Mouse (Mus musculus) forebrain, postnatal 0 days (tissue): Measurements from ENCODE around the gene Adamtsl3. TPM values are rescaled to one million over a fixed set of nuclear protein-coding genes. Genes with fewer than 3 reads are reported as not detected.

Source experiments
- ATAC-seq: fragments of 200-750 bp; cut with Nextera tagmentation; 2 replicates; pipeline ENCODE4 v1.8.0; 2017; ENCODE audit warnings: mild to moderate bottlenecking, moderate library complexity
- DNase-seq: peaks from one replicate; pipeline ENCODE4 v3.0.0-alpha.2; 2015
- H3K27ac ChIP-seq: fragments of 300-500 bp; sonication (generic); 2 replicates; pipeline ENCODE4 v1.5.1; 2014; ENCODE audit warnings: low read depth, mild to moderate bottlenecking, antibody characterized with exemption, low read length, moderate library complexity, mixed read lengths
- H3K27me3 ChIP-seq: fragments of 300-500 bp; sonication (generic); 2 replicates; pipeline ENCODE4 v1.6.1; 2014; ENCODE audit warnings: mild to moderate bottlenecking, low read length, mixed read lengths; ENCODE audit not compliant: insufficient read depth
- H3K36me3 ChIP-seq: fragments of 300-500 bp; sonication (generic); 2 replicates; pipeline ENCODE4 v1.6.1; 2014; ENCODE audit warnings: mild to moderate bottlenecking, moderate library complexity; ENCODE audit not compliant: insufficient read depth
- H3K4me1 ChIP-seq: fragments of 300-500 bp; sonication (generic); 2 replicates; pipeline ENCODE4 v1.6.1; 2014; ENCODE audit warnings: antibody characterized with exemption; ENCODE audit not compliant: insufficient read depth
- H3K4me2 ChIP-seq: fragments of 300-500 bp; sonication (generic); 2 replicates; pipeline ENCODE4 v1.6.1; 2014; ENCODE audit warnings: low read depth, mild to moderate bottlenecking, moderate library complexity
- H3K4me3 ChIP-seq: fragments of 300-500 bp; sonication (generic); 2 replicates; pipeline ENCODE4 v1.5.1; 2014; ENCODE audit warnings: low read depth, low read length, mixed read lengths
- H3K9ac ChIP-seq: fragments of 300-500 bp; sonication (generic); 2 replicates; pipeline ENCODE4 v1.6.1; 2014; ENCODE audit warnings: mild to moderate bottlenecking
- H3K9me3 ChIP-seq: fragments of 300-500 bp; sonication (generic); 2 replicates; pipeline ENCODE4 v1.6.1; 2016; ENCODE audit warnings: low read length
- CTCF ChIP-seq: sonication (generic); IDR thresholded peaks from 2 replicates; pipeline ENCODE4 v1.5.1; 2016; ENCODE audit warnings: antibody characterized with exemption, control low read depth, low read depth
- WGBS: fragments of 180-500 bp; shearing (Covaris S2); extraction: QIAGEN DNeasy Blood & Tissue Kit; methylation state at CpG from one replicate; pipeline ENCODE4 v1.1.7; 2014; 5-methylcytosine and 5-hydroxymethylcytosine counted together
- polyA plus RNA-seq: library from polyadenylated mRNA; unstranded; fragments of >200 nt; fragmentation: Nextera tagmentation; extraction: Ambion mirVana; gene quantifications from 2 replicates; pipeline ENCODE4 v1.2.1, GENCODE M21; 2015
- total RNA-seq: library from RNA; depleted of rRNA; stranded (reverse); fragments of >200 nt; gene quantifications from 2 replicates; pipeline ENCODE4 v1.2.3, GENCODE M21; 2014; rRNA removed

The Adamtsl3 gene
- total and polyA plus RNA-seq, 2 experiments from 2014 or later: 0.61 to 4.8 TPM

- H3K4me3 ChIP-seq: no peak overlapping the region
- no peaks in the 10 kb centered on the region for H3K9me3 ChIP-seq
- H3K4me1 ChIP-seq: no peaks in the 10 kb centered on the region
- H3K36me3 ChIP-seq: no peaks in the 10 kb centered on the region
- ATAC-seq (no peak), DNase-seq (no peak)
- H3K9ac ChIP-seq: no peak overlapping the region
- 81% methylated on average over 6 of the region's 6 CpGs for WGBS
- no peak overlapping the region for H3K27ac ChIP-seq
- H3K4me2 ChIP-seq: no peak overlapping the region
- no peaks in the 10 kb centered on the region for H3K27me3 ChIP-seq
- TF ChIP-seq CTCF: no peak
Measured at GRCm38 (mm10) chr7:82605425-82605824, 269.9 kb downstream of the Adamtsl3 start.

GRCm38 (mm10) chr7:82609629-82610028 is 274.1 kb downstream of the Adamtsl3 start:
- no peak for ATAC-seq
- WGBS: 55% methylated on average over 3 of the region's 3 CpGs
- no peak overlapping the region for H3K27ac ChIP-seq
- DNase-seq: peak; percentile 1
- TF ChIP-seq CTCF: peak; percentile 45; the same call in 1 of the 2 replicates
- no peak overlapping the region for H3K4me2 ChIP-seq
- H3K4me1 ChIP-seq: no peaks in the 10 kb centered on the region
- H3K9ac ChIP-seq: no peak overlapping the region
- no peaks in the 10 kb centered on the region for H3K9me3 ChIP-seq
- H3K27me3 ChIP-seq: no peaks in the 10 kb centered on the region
- H3K4me3 ChIP-seq: no peak overlapping the region
- no peaks in the 10 kb centered on the region for H3K36me3 ChIP-seq

- H3K27ac ChIP-seq: no peak overlapping the region
- ATAC-seq (no peak), DNase-seq (no peak)
- no peak overlapping the region for H3K4me2 ChIP-seq
- H3K9me3 ChIP-seq: no peaks in the 10 kb centered on the region
- H3K4me3 ChIP-seq: no peak overlapping the region
- no peak overlapping the region for H3K9ac ChIP-seq
- H3K36me3 ChIP-seq: no peaks in the 10 kb centered on the region
- WGBS: 25% methylated on average over 7 of the region's 7 CpGs
- H3K27me3 ChIP-seq: no peaks in the 10 kb centered on the region
- no peaks in the 10 kb centered on the region for H3K4me1 ChIP-seq
- no peak for TF ChIP-seq CTCF
Measured at GRCm38 (mm10) chr7:82625342-82625741, 289.8 kb downstream of the Adamtsl3 start.

GRCm38 (mm10) chr7:82647183-82647582 is 311.7 kb downstream of the Adamtsl3 start:
- DNase-seq (no peak), ATAC-seq (no peak)
- TF ChIP-seq CTCF: no peak
- Histone ChIP-seq H3K36me3 (0 out of 2 replicates have a peak, but pooled peaks cover 2% of the 10 kb centered on the region), H3K27me3 (no peaks in the 10 kb centered on the region), H3K27ac (no peak overlapping the region), H3K4me1 (peaks cover 9% of the 10 kb centered on the region; the same call in 1 of the 2 replicates), H3K4me3 (no peak overlapping the region), H3K9me3 (no peaks in the 10 kb centered on the region), H3K9ac (no peak overlapping the region), H3K4me2 (no peak overlapping the region)
- WGBS: 91% methylated on average over 3 of the region's 3 CpGs

- H3K4me3 ChIP-seq: peak overlapping the region; percentile 85
- H3K4me1 ChIP-seq: peaks cover 9% of the 10 kb centered on the region; the same call in 1 of the 2 replicates
- H3K9ac ChIP-seq: peak overlapping the region; percentile 60
- TF ChIP-seq CTCF: no peak
- H3K27ac ChIP-seq: 0 out of 2 replicates have a peak overlapping the region, but pooled peaks have one; percentile 15
- no peaks in the 10 kb centered on the region for H3K9me3 ChIP-seq
- 0 out of 2 replicates have a peak, but pooled peaks cover 3% of the 10 kb centered on the region for H3K36me3 ChIP-seq
- H3K27me3 ChIP-seq: no peaks in the 10 kb centered on the region
- DNase-seq: peak; percentile 16
- ATAC-seq: peak; percentile 60
- 29% methylated on average over 4 of the region's 4 CpGs for WGBS
- H3K4me2 ChIP-seq: peak overlapping the region; percentile 61
Measured at GRCm38 (mm10) chr7:82647909-82648308, 312.4 kb downstream of the Adamtsl3 start.

- no peaks in the 10 kb centered on the region for H3K27me3 ChIP-seq
- peak; percentile 31; the same call in 1 of the 2 replicates for TF ChIP-seq CTCF
- H3K9me3 ChIP-seq: no peaks in the 10 kb centered on the region
- 0 out of 2 replicates have a peak within 1 kb of the TSS, but pooled peaks have one; percentile 15 for H3K27ac ChIP-seq
- DNase-seq (peak; percentile 95), ATAC-seq (peak; percentile 99)
- H3K9ac ChIP-seq: peak within 1 kb of the TSS; percentile 60
- under 1% methylated on average over 46 of the region's 46 CpGs for WGBS
- peak within 1 kb of the TSS; percentile 85 for H3K4me3 ChIP-seq
- peaks cover 9% of the 10 kb centered on the region; the same call in 1 of the 2 replicates for H3K4me1 ChIP-seq
- peak within 1 kb of the TSS; percentile 61 for H3K4me2 ChIP-seq
- H3K36me3 ChIP-seq: 0 out of 2 replicates have a peak, but pooled peaks cover 3% of the 10 kb centered on the region
Measured at GRCm38 (mm10) chr7:82648353-82649080, 313.0 kb downstream of the Adamtsl3 start, which contains the start of the genes Saxo2 and Efl1. Saxo2 (minus strand) TSS chr7:82648528. Efl1 (plus strand) TSS chr7:82648614.

- Histone ChIP-seq H3K9me3 (no peaks in the 10 kb centered on the region), H3K4me3 (peak overlapping the region; percentile 85), H3K4me1 (peaks cover 9% of the 10 kb centered on the region; the same call in 1 of the 2 replicates), H3K4me2 (peak overlapping the region; percentile 61), H3K9ac (peak overlapping the region; percentile 60), H3K27ac (no peak overlapping the region), H3K36me3 (0 out of 2 replicates have a peak, but pooled peaks cover 3% of the 10 kb centered on the region), H3K27me3 (no peaks in the 10 kb centered on the region)
- ATAC-seq (no peak), DNase-seq (no peak)
- no peak for TF ChIP-seq CTCF
- 18% methylated on average over 6 of the region's 6 CpGs for WGBS
Measured at GRCm38 (mm10) chr7:82649081-82649445, 313.6 kb downstream of the Adamtsl3 start.

Other genes starting within 250 kb of the Adamtsl3 start
- gene Sh3gl3, start 161.9 kb upstream of the Adamtsl3 start, total RNA-seq: 72.2 and 75.3 TPM in 2 replicates
- 89.4 and 101 TPM in 2 replicates for gene Sh3gl3, start 161.9 kb upstream of the Adamtsl3 start, polyA plus RNA-seq